14 mouse cellular contexts compared by ENCODE assay signal in genomic region chr9:123243988-123244387, GRCm38 (mm10). TPM values are rescaled to one million over a fixed set of nuclear protein-coding genes. Genes with fewer than 3 reads are reported as not detected.
DNase-seq lines count a peak whose midpoint lies in the region; ATAC-seq lines count a peak whose summit lies in the region.
"Had no signal": no experiment of that assay in that cellular context is flagged by ENCODE, and none has a peak within 500 bp of the region (broad histone marks: within the 10 kb centered on the region; RNA-seq: fewer than 3 reads in every experiment).

No protein-coding gene starts in this region.

- H3K4me1 ChIP-seq in kidney, embryonic 14.5 days (ENCODE audit: control insufficient read depth, insufficient read depth, low read length), result no peaks in the 10 kb centered on the region; the same call in 1 of the 2 replicates
- H3K4me1 ChIP-seq: liver, embryonic 15.5 days; neural tube, embryonic 12.5 days had no signal

- no peaks in the 10 kb centered on the region for H3K36me3 ChIP-seq in kidney, embryonic 14.5 days (ENCODE audit: control insufficient read depth, insufficient read depth, low read length)
- H3K36me3 ChIP-seq: liver, embryonic 15.5 days; neural tube, embryonic 12.5 days had no signal

- H3K9me3 ChIP-seq in kidney, embryonic 14.5 days (ENCODE audit: control insufficient read depth, low read length), result no peaks in the 10 kb centered on the region
- H3K9me3 ChIP-seq: liver, embryonic 15.5 days; neural tube, embryonic 12.5 days had no signal

- no peak overlapping the region for H3K27ac ChIP-seq in kidney, embryonic 14.5 days (ENCODE audit: low read depth, low read length)
- H3K27ac ChIP-seq: liver, embryonic 15.5 days; neural tube, embryonic 12.5 days had no signal

- ATAC-seq in kidney, embryonic 14.5 days (ENCODE audit: low FRiP score, low TSS enrichment), result 0 out of 2 replicates have a peak, but pooled peaks have one; percentile 28
- no peak for ATAC-seq in inflammation-experienced regulatory T-cells, adult 6 months

- no peak overlapping the region for H3K4me2 ChIP-seq in kidney, embryonic 14.5 days (replicated peaks; ENCODE audit: low read depth, low read length)
- H3K4me2 ChIP-seq: liver, embryonic 15.5 days; neural tube, embryonic 12.5 days had no signal

- no peak for DNase-seq in kidney, adult 18-20 months
- peak; percentile 80 for DNase-seq in NIH3T3 (ENCODE audit: low read depth)
- peak; percentile 36 to 70 for DNase-seq in frontal cortex, adult 2 months (ENCODE audit: extremely low spot score in 1 of 2, low spot score in 1 of 2)
- peak; percentile 42 for DNase-seq in right cerebral cortex, postnatal 14 days
- no peak for DNase-seq in ovary, postnatal 10 days (ENCODE audit: low spot score)
- DNase-seq in T-cell, adult 2 months (ENCODE audit: low spot score), result no peak
- DNase-seq: cerebellum, postnatal 25 days; spleen, adult 18-20 months had no signal

- H3K9ac ChIP-seq in kidney, embryonic 14.5 days (ENCODE audit: low read depth, low read length), result no peak overlapping the region
- H3K9ac ChIP-seq: liver, embryonic 15.5 days; neural tube, embryonic 12.5 days had no signal

- H3K4me3 ChIP-seq in kidney, embryonic 14.5 days (ENCODE audit: low read length), result no peak overlapping the region
- H3K4me3 ChIP-seq: erythroblast, embryonic 14.5 days; liver, embryonic 15.5 days; neural tube, embryonic 12.5 days had no signal

- no peaks in the 10 kb centered on the region for H3K27me3 ChIP-seq in kidney, embryonic 14.5 days (ENCODE audit: control insufficient read depth, insufficient read depth, low read length)
- H3K27me3 ChIP-seq: CH12.LX; neural tube, embryonic 12.5 days had no signal

- 58% methylated on average over 10 of the region's 10 CpGs for WGBS in kidney, embryonic 14.5 days

RNA-seq across cellular contexts. Expression of gene Tmem158, which starts 16.6 kb away (rescaled TPM):
- polyA plus RNA-seq in kidney, embryonic 14.5 days (2014; fragmentation: Nextera tagmentation; extraction: Ambion mirVana), result 5.8 and 8.2 TPM in 2 replicates
- polyA plus RNA-seq in frontal cortex, adult 2 months (2012; rRNA removed), result 51.9 and 54.8 TPM in 2 replicates
- polyA plus RNA-seq in inflammation-experienced regulatory T-cells, adult 6 months (2017; shearing (Covaris generic)), result under 1 TPM in 2 of 3 experiments, not detected in 1; 0.45 to 0.85 TPM

RNA-seq across cellular contexts. Expression of gene Cdcp1, which starts 28.1 kb away (rescaled TPM):
- polyA plus RNA-seq in kidney, embryonic 14.5 days (2014; fragmentation: Nextera tagmentation; extraction: Ambion mirVana), result 5.4 and 10.2 TPM in 2 replicates
- 0.18 and 0.25 TPM in 2 replicates for polyA plus RNA-seq in frontal cortex, adult 2 months (2012; rRNA removed)
- polyA plus RNA-seq in inflammation-experienced regulatory T-cells, adult 6 months (2017; shearing (Covaris generic)), result 1 to 10 TPM in 2 of 3 experiments, under 1 TPM in 1; 0.35 to 1.5 (median 1.3) TPM
- polyA plus RNA-seq: erythroblast, embryonic 14.5 days had no signal

Comparison
In these comparisons a context has a peak if more than half of its experiments do, and no peak if none do; other contexts are left out.
1. DNase-seq: peak in NIH3T3 (single experiment), frontal cortex, adult 2 months (2 of 2) and right cerebral cortex, postnatal 14 days (single experiment); none in kidney, adult 18-20 months (single experiment), ovary, postnatal 10 days (single experiment) and T-cell, adult 2 months (single experiment).